Mouse (Mus musculus): ENCODE measurements around the gene Rnf186. TPM values are rescaled to one million over a fixed set of nuclear protein-coding genes. Genes with fewer than 3 reads are reported as not detected.

Rnf186 gene
- polyA plus RNA-seq (2012; ENCODE audit: insufficient read depth, insufficient read length, missing spikeins): not detected in 2 replicates

DNA sequence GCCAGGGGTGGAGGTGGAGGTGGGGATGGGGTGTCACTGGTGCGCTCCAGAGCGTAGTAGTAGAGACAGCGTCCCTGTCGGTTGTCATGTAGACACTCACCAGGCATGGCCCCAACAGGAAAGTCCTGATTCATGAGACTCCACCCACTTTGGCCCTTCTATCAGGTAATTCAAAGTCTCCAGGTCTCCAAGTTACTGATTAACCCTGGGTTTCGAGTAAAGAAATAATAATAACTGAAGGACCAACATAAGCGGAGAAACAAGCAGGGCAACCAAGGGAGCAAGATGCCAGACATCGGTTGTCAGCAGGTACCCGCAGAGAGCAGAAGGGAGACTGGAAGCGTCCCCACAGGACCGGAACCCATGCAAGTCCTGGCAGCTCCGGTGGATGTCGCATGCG is at the start of gene Rnf186:
Gene Rnf186, plus strand, starts transcription at position 247 of the 400 bp plus-strand sequence.
- Histone ChIP-seq H3K4me1 (ENCODE audit: control insufficient read depth, insufficient read depth, low read length) (peaks cover 23% of the 10 kb centered on the region), H3K4me3 (ENCODE audit: insufficient read depth, low read length) (no peak within 1 kb of the TSS), H3K27ac (ENCODE audit: insufficient read depth, low read depth, low read length) (no peak within 1 kb of the TSS)
- no peak for TF ChIP-seq CTCF (IDR thresholded peaks at IDR 0.05; ENCODE audit: low read depth, low read length)
- no peak for TF ChIP-seq POLR2A (IDR thresholded peaks at IDR 0.05; ENCODE audit: borderline replicate concordance, low read depth, low read length)

- Histone ChIP-seq H3K4me3 (ENCODE audit: insufficient read depth, low read length) (no peak overlapping the region), H3K4me1 (ENCODE audit: control insufficient read depth, insufficient read depth, low read length) (peaks cover 12% of the 10 kb centered on the region), H3K27ac (ENCODE audit: insufficient read depth, low read depth, low read length) (no peak overlapping the region)
- TF ChIP-seq CTCF (IDR thresholded peaks at IDR 0.05; ENCODE audit: low read depth, low read length): 0 out of 2 replicates have a peak, but pooled peaks have one; percentile 8
- TF ChIP-seq POLR2A (IDR thresholded peaks at IDR 0.05; ENCODE audit: borderline replicate concordance, low read depth, low read length): no peak
These were observed 49.6 kb upstream of the Rnf186 start for GRCm38 (mm10) chr4:138917282-138917681.

DNA sequence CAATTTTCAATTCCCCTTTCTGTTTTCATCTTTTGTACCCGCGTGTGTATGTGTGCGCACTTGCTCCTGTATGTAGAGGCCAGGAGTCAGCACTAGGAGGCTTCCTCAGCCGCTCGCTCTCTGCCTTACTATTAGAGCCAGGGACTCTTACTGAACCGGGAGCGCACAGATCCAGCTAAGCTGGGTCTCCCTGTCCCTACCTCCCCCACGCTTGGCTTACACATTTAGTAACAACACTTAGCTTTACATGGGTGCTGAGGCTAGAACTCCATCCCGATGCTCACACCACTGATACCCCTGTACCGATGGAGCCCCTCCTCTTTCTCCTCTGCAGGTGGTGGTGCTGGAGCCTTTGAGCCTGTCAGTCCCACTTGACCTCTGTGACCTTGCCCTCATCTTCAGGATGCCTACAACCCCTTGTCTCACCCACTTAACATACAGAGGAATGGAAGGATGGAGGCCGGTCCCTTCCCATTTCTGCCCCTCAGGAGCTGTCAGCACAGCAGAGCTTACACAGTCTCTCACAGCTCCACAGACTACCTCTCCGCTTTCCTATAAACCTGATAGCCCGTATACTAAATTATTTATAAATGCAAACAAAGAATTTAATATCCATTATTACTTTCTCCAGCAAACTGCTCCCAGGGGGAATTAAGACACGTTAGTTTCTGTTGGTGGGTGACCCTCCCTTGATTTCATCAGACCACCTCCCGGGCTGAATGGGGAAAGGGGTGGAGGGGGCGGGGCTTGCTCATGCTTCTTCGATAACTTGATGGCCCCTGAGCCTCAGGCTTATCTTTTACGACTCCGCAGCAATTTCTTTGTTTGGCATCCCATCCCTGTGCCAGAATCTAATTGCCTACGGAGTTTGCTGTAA is 45.4 kb upstream of the Rnf186 start:
- Histone ChIP-seq H3K4me1 (ENCODE audit: control insufficient read depth, insufficient read depth, low read length) (no peaks in the 10 kb centered on the region), H3K4me3 (ENCODE audit: insufficient read depth, low read length) (no peak overlapping the region), H3K27ac (ENCODE audit: insufficient read depth, low read depth, low read length) (no peak overlapping the region)
- TF ChIP-seq POLR2A (IDR thresholded peaks at IDR 0.05; ENCODE audit: borderline replicate concordance, low read depth, low read length) (no peak), CTCF (IDR thresholded peaks at IDR 0.05; ENCODE audit: low read depth, low read length) (no peak)

DNA sequence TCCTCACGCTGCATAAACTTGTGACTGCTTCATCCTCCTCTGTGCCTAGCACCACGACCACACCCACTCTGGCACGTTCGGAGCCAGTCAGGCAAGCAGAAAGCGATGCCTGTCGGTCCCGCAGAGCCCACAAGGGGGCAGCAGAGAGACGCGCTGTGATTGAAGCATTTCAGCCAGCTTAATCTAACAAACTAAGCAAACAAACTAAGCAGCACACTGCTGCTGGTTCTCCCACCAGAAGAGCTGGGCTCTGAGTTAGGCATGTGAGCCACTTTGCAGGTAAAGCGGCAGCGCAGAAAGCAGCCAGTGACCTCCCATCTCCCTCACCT is 44.8 kb upstream of the Rnf186 start:
- Histone ChIP-seq H3K27ac (ENCODE audit: insufficient read depth, low read depth, low read length) (no peak overlapping the region), H3K4me3 (ENCODE audit: insufficient read depth, low read length) (no peak overlapping the region), H3K4me1 (ENCODE audit: control insufficient read depth, insufficient read depth, low read length) (no peaks in the 10 kb centered on the region)
- TF ChIP-seq POLR2A (IDR thresholded peaks at IDR 0.05; ENCODE audit: borderline replicate concordance, low read depth, low read length) (no peak), CTCF (IDR thresholded peaks at IDR 0.05; ENCODE audit: low read depth, low read length) (peak; percentile 72)

DNA sequence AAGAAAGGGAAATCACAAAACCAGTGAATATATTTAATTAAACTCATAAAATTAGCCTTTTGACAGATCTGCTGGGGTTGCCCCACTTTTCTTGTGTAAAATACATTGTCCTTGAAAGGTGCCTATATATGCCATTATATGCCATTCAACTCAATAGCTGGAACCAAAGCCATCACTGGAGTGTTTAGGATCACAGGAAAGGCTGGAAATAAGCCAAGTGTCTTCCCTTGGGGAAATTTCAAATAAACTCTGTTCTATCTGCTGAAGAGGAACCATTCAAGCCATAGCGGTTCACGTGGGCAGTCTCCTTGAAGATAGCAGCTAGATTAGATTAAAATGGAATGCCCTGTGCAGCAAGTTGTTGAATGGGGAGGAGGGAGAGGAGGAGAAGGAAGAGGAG is 41.4 kb upstream of the Rnf186 start:
- H3K4me3 ChIP-seq (ENCODE audit: insufficient read depth, low read length): no peak overlapping the region
- no peak overlapping the region for H3K27ac ChIP-seq (ENCODE audit: insufficient read depth, low read depth, low read length)
- TF ChIP-seq POLR2A (IDR thresholded peaks at IDR 0.05; ENCODE audit: borderline replicate concordance, low read depth, low read length) (no peak), CTCF (IDR thresholded peaks at IDR 0.05; ENCODE audit: low read depth, low read length) (no peak)
- H3K4me1 ChIP-seq (ENCODE audit: control insufficient read depth, insufficient read depth, low read length): no peaks in the 10 kb centered on the region

DNA sequence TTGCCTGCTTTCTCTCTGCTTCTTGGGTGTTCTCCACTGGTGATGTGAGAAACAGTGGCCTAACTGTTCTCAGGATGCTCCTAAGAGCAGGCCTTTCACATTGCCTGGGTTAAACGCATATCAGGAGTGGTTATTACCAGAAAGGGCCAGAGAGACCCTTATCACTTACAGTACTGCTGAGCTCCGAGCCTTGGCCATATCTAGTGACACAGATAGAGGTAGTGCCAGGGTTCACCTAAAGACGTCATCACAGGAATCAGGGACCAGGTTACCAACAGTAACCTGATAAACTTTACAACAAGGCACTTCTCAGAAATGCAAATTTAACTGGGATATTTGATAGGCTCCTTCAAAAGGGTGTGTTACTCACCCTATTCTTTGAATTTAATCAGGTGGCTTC is 33.0 kb upstream of the Rnf186 start:
- H3K27ac ChIP-seq (ENCODE audit: insufficient read depth, low read depth, low read length): no peak overlapping the region
- H3K4me1 ChIP-seq (ENCODE audit: control insufficient read depth, insufficient read depth, low read length): no peaks in the 10 kb centered on the region
- TF ChIP-seq CTCF (IDR thresholded peaks at IDR 0.05; ENCODE audit: low read depth, low read length) (no peak), POLR2A (IDR thresholded peaks at IDR 0.05; ENCODE audit: borderline replicate concordance, low read depth, low read length) (no peak)
- H3K4me3 ChIP-seq (ENCODE audit: insufficient read depth, low read length): no peak overlapping the region

DNA sequence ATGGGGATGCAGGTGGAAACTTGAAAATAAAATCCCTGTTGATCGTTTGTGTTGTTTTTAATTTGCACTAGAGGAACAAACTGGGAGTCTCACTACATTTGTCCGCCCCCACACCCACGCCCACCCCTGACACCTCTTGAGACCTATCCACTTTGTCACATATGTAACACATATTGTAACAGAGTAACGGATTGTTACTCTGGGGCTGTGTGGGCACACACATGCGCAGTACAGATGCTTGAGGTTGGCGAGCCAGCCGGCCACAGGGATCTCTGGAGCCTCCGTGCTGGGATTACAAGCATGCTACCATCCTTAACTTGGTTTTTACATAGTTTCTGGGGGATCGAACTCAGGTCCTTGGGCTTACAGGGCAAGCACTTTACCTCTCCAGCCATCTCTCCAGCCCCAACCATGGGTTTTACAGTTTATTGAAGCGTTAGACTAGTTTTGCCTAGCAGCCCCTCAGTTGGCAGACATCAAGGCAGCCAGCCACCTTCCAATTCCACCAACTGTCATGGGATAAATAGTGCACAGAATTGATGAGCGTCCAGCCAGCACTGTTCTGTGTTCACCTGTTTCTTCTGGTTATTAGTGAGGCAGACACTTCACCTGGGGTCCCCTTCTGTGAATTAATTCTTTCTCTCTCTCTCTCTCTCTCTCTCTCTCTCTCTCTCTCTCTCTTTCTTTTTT is 32.3 kb upstream of the Rnf186 start:
- no peak for TF ChIP-seq CTCF (IDR thresholded peaks at IDR 0.05; ENCODE audit: low read depth, low read length)
- H3K27ac ChIP-seq (ENCODE audit: insufficient read depth, low read depth, low read length): no peak overlapping the region

DNA sequence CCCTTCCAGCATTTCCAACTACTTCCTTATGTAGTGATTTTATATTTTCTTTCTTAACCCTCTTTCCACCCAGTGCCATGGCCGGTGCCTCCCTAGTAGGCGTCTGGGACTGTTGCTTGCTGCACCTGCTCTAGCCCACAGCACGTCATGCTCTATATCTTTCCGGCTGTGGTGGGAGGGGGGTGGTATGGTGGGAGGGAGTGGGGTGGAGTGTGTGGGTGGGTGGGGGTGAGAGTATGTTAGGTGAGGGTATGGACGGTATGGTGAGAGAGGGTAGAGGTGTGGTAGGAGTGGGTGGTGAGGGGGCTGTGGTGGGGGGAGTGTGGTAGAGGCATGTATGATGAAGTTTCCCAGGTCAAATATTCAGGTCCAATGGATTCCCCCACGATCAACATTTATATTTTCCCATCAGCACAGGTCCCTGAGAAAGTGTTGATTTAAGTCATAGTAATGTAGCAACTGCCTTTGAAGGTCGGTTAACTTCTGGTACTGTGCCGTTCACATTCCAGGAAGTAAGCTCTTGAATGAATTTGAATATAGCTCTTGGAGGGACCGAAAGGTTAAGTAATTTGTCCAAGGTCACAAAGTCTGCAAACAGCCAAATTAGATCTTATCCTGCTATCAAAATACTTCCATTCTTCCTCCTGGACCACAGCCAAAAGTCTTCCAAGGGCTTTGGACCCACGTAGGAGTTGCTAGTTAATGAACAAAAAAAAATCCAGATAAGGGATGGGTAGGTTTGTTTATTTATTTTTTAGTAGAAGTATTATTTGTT is 28.2 kb upstream of the Rnf186 start:
- no peak overlapping the region for H3K4me3 ChIP-seq (ENCODE audit: insufficient read depth, low read length)
- TF ChIP-seq CTCF (IDR thresholded peaks at IDR 0.05; ENCODE audit: low read depth, low read length): no peak
- no peak for TF ChIP-seq POLR2A (IDR thresholded peaks at IDR 0.05; ENCODE audit: borderline replicate concordance, low read depth, low read length)
- H3K4me1 ChIP-seq (ENCODE audit: control insufficient read depth, insufficient read depth, low read length): no peaks in the 10 kb centered on the region
- no peak overlapping the region for H3K27ac ChIP-seq (ENCODE audit: insufficient read depth, low read depth, low read length)

More for the DNA sequence above, 32.3 kb upstream of the Rnf186 start:
- Histone ChIP-seq H3K4me3 (ENCODE audit: insufficient read depth, low read length) (no peak overlapping the region), H3K4me1 (ENCODE audit: control insufficient read depth, insufficient read depth, low read length) (no peaks in the 10 kb centered on the region)

GRCm38 (mm10) chr4:138939481-138939880 is 27.4 kb upstream of the Rnf186 start:
- no peak for TF ChIP-seq POLR2A (IDR thresholded peaks at IDR 0.05; ENCODE audit: borderline replicate concordance, low read depth, low read length)
- no peak for TF ChIP-seq CTCF (IDR thresholded peaks at IDR 0.05; ENCODE audit: low read depth, low read length)
- no peak overlapping the region for H3K4me3 ChIP-seq (ENCODE audit: insufficient read depth, low read length)
- peaks cover 5% of the 10 kb centered on the region for H3K4me1 ChIP-seq (ENCODE audit: control insufficient read depth, insufficient read depth, low read length)
- no peak overlapping the region for H3K27ac ChIP-seq (ENCODE audit: insufficient read depth, low read depth, low read length)
